Mouse (Mus musculus): ENCODE measurements around the gene Fibp. TPM values are rescaled to one million over a fixed set of nuclear protein-coding genes. Genes with fewer than 3 reads are reported as not detected.

Gene Fibp
- polyA plus RNA-seq, 1 experiment: 2.4 TPM

DNA sequence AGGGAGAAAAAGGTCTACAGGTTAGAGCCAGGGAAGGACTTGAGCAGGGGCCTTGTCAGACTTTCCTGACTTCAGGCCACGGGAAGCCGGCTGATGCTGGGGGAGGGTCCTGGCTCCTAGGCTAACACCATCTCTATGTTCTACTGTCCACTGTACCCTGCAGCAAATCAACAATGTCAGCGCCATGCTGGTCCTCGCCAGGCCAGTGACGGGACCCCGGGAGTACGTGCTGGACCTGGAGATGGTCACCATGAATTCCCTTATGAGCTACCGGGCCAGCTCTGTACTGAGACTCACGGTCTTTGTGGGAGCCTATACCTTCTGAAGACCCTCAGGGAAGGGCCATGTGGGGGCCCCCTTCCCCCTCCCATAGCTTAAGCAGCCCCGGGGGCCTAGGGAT lies 21.0 kb downstream of the Fibp start:
- H3K27me3 ChIP-seq (ENCODE audit: control insufficient read depth): peaks cover 10% of the 10 kb centered on the region
- H3K9me3 ChIP-seq (ENCODE audit: control insufficient read depth, low read length): no peaks in the 10 kb centered on the region
- TF ChIP-seq GATA1 (IDR thresholded peaks at IDR 0.05; ENCODE audit: low read length): no peak
- peaks cover 17% of the 10 kb centered on the region for H3K4me1 ChIP-seq (ENCODE audit: control insufficient read depth)
- peaks cover 49% of the 10 kb centered on the region for H3K36me3 ChIP-seq (ENCODE audit: control insufficient read depth)
- no peak overlapping the region for H3K4me3 ChIP-seq (replicated peaks)

DNA sequence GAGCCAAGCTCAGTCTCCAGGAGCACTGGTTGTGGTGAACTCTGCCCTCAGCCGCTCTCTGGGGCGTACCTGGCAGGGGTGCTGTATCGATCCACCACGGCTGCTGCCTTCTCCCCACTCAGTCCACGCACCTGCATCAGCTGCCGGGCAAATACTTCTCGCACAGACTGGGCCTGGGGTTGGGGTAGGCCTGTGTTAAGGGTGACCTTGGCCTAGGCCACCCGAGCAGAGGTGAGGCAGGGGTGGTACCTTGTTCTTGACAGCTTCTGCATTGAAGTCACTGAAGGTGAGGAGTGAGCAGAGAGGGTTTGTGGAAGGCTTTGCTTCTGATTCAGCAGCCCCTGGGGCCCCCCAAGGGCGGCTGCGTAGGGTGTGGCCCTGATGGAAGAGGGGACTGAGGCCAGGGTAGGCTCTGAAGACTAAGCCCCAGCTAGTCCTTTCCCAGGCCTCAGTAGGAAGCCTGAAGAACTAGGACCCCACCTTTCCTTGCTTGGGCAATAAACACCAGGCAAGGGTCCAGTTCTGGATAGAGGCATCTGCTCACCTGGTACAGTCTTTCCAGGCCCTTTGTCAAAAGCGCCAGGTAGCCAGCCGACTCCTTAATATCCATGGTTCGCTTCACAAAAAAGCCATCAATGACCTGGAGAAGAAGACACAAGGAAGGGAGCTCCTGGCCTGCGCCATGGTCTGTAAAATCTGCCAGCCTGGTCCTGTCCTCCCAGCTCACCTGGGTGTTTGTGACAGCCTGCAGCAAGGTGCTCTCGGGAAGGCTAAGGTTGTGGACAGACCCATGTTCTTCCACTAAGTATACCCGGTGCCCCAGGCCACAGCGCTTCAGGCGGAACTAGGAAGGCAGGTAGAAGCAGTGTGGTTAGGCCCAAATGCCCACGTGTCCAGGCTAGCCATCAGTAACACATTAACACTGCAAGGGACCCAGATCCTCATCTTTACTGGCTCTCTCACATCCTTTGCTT lies 23.3 kb downstream of the Fibp start:
- H3K4me3 ChIP-seq (replicated peaks): no peak overlapping the region
- no peaks in the 10 kb centered on the region for H3K9me3 ChIP-seq (ENCODE audit: control insufficient read depth, low read length)
- peaks cover 40% of the 10 kb centered on the region for H3K4me1 ChIP-seq (ENCODE audit: control insufficient read depth)
- peaks cover 55% of the 10 kb centered on the region for H3K36me3 ChIP-seq (ENCODE audit: control insufficient read depth)
- TF ChIP-seq TAL1 (IDR thresholded peaks at IDR 0.05; ENCODE audit: low read length): no peak
- TF ChIP-seq GATA1 (IDR thresholded peaks at IDR 0.05; ENCODE audit: low read length): no peak
- no peaks in the 10 kb centered on the region for H3K27me3 ChIP-seq (ENCODE audit: control insufficient read depth)

DNA sequence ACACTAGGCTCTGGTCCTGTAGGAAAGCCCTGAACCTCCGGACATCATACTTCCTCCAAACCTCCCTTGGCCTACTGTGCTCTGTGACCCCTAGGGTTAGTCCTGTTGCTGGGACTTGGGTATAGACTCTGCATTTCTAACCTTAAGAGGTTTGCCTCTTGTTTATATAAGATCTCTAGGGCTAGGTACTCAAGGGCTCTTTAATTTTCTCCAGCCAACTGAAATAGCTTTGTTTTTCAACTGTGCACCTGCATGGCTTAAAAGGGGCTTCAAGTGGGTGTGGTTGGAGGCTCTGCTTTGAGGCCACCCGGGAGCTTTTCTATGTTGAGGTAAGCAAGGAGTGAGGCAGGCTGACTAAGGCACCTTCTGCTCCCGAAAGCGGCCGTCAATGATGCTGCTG lies 24.1 kb downstream of the Fibp start:
- H3K4me1 ChIP-seq (ENCODE audit: control insufficient read depth): peaks cover 48% of the 10 kb centered on the region
- no peaks in the 10 kb centered on the region for H3K27me3 ChIP-seq (ENCODE audit: control insufficient read depth)
- peaks cover 55% of the 10 kb centered on the region for H3K36me3 ChIP-seq (ENCODE audit: control insufficient read depth)
- TF ChIP-seq TAL1 (IDR thresholded peaks at IDR 0.05; ENCODE audit: low read length) (no peak), GATA1 (IDR thresholded peaks at IDR 0.05; ENCODE audit: low read length) (no peak)
- no peak overlapping the region for H3K4me3 ChIP-seq (replicated peaks)
- H3K9me3 ChIP-seq (ENCODE audit: control insufficient read depth, low read length): no peaks in the 10 kb centered on the region

DNA sequence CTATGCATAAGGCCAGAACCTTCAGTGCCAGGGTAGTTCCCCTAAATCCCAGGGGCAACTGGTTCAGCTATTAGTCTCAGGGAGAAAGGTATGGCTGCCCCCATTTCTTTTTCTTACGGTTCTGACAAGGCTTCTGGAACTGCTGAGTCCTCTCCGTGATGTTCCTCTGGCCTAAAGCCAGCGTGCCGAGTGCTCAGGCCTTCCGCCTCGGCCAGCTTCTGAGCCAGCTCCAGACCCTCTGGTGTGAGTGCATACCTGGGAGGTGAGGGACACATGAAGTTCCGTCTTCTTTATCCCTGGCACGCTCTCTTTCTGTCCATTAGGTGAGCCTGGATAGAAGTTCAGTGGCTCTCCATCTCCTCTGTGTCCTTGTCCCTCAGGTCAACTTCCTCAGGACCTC lies 25.0 kb downstream of the Fibp start:
- no peaks in the 10 kb centered on the region for H3K27me3 ChIP-seq (ENCODE audit: control insufficient read depth)
- TF ChIP-seq GATA1 (IDR thresholded peaks at IDR 0.05; ENCODE audit: low read length): no peak
- TF ChIP-seq TAL1 (IDR thresholded peaks at IDR 0.05; ENCODE audit: low read length): no peak
- no peaks in the 10 kb centered on the region for H3K9me3 ChIP-seq (ENCODE audit: control insufficient read depth, low read length)
- H3K4me3 ChIP-seq (replicated peaks): no peak overlapping the region
- peaks cover 55% of the 10 kb centered on the region for H3K4me1 ChIP-seq (ENCODE audit: control insufficient read depth)
- H3K36me3 ChIP-seq (ENCODE audit: control insufficient read depth): peaks cover 55% of the 10 kb centered on the region

DNA sequence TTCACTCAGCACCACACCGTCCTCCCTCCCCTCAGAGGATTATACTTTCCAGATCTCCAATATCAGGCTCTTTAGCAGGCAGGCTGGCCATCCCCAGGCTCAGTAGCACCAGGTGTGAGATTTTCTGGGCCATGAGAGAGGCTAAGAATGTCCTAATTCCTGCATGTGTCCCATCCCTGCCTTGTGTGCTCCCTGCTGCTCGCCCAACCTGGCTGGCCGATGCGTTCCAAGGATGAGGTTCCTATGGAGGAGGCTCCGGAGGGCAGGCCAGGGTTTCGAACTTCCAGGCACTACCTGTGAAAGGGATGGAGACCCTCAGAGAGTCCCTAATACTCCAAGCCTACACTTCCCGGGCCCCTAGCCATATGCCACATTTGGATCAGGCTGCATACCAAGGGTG lies 25.4 kb downstream of the Fibp start:
- H3K9me3 ChIP-seq (ENCODE audit: control insufficient read depth, low read length): no peaks in the 10 kb centered on the region
- H3K36me3 ChIP-seq (ENCODE audit: control insufficient read depth): peaks cover 55% of the 10 kb centered on the region

GRCm38 (mm10) chr19:5486286-5486685 lies 25.9 kb downstream of the Fibp start:
- Histone ChIP-seq H3K4me3 (replicated peaks) (no peak overlapping the region), H3K36me3 (ENCODE audit: control insufficient read depth) (peaks cover 55% of the 10 kb centered on the region), H3K9me3 (ENCODE audit: control insufficient read depth, low read length) (no peaks in the 10 kb centered on the region), H3K27me3 (ENCODE audit: control insufficient read depth) (no peaks in the 10 kb centered on the region), H3K4me1 (ENCODE audit: control insufficient read depth) (peaks cover 64% of the 10 kb centered on the region)
- TF ChIP-seq GATA1 (IDR thresholded peaks at IDR 0.05; ENCODE audit: low read length) (no peak), TAL1 (IDR thresholded peaks at IDR 0.05; ENCODE audit: low read length) (no peak)

More for the DNA sequence above, 25.4 kb downstream of the Fibp start:
- H3K27me3 ChIP-seq (ENCODE audit: control insufficient read depth): no peaks in the 10 kb centered on the region
- H3K4me1 ChIP-seq (ENCODE audit: control insufficient read depth): peaks cover 59% of the 10 kb centered on the region
- no peak overlapping the region for H3K4me3 ChIP-seq (replicated peaks)
- TF ChIP-seq GATA1 (IDR thresholded peaks at IDR 0.05; ENCODE audit: low read length) (no peak), TAL1 (IDR thresholded peaks at IDR 0.05; ENCODE audit: low read length) (no peak)

GRCm38 (mm10) chr19:5486771-5487170 lies 26.4 kb downstream of the Fibp start:
- Histone ChIP-seq H3K9me3 (ENCODE audit: control insufficient read depth, low read length) (no peaks in the 10 kb centered on the region), H3K4me1 (ENCODE audit: control insufficient read depth) (peaks cover 68% of the 10 kb centered on the region), H3K4me3 (replicated peaks) (peak overlapping the region; percentile 66), H3K27me3 (ENCODE audit: control insufficient read depth) (no peaks in the 10 kb centered on the region), H3K36me3 (ENCODE audit: control insufficient read depth) (peaks cover 52% of the 10 kb centered on the region)
- TF ChIP-seq GATA1 (IDR thresholded peaks at IDR 0.05; ENCODE audit: low read length) (no peak), TAL1 (IDR thresholded peaks at IDR 0.05; ENCODE audit: low read length) (no peak)

GRCm38 (mm10) chr19:5487768-5488550 lies 27.5 kb downstream of the Fibp start, which contains the start of gene Mus81:
TSS of gene Mus81 (minus strand) at chr19:5488402.
- Histone ChIP-seq H3K36me3 (ENCODE audit: control insufficient read depth) (peaks cover 53% of the 10 kb centered on the region), H3K9me3 (ENCODE audit: control insufficient read depth, low read length) (no peaks in the 10 kb centered on the region), H3K4me3 (replicated peaks) (peak within 1 kb of the TSS; percentile 66), H3K27me3 (ENCODE audit: control insufficient read depth) (no peaks in the 10 kb centered on the region), H3K4me1 (ENCODE audit: control insufficient read depth) (peaks cover 78% of the 10 kb centered on the region)
- no peak; the same call in 1 of the 2 replicates for TF ChIP-seq GATA1 (IDR thresholded peaks at IDR 0.05; ENCODE audit: low read length)
- no peak for TF ChIP-seq TAL1 (IDR thresholded peaks at IDR 0.05; ENCODE audit: low read length)

Measured in erythroblast, embryonic 14.5 days (primary cell).